Mouse (Mus musculus): ENCODE measurements around the gene Olfr38. TPM values are rescaled to one million over a fixed set of nuclear protein-coding genes. Genes with fewer than 3 reads are reported as not detected.

Olfr38 gene
- polyA plus RNA-seq, 1 experiment from 2014 or later: not detected

- no peaks in the 10 kb centered on the region for H3K27me3 ChIP-seq
- H3K4me3 ChIP-seq: no peak within 1 kb of the TSS
- 83% methylated on average over 1 of the region's 1 CpGs for WGBS
- no peaks in the 10 kb centered on the region for H3K4me1 ChIP-seq
- H3K9me3 ChIP-seq (replicated peaks): no peaks in the 10 kb centered on the region
- no peak within 1 kb of the TSS for H3K4me2 ChIP-seq
- H3K9ac ChIP-seq: no peak within 1 kb of the TSS
- no peaks in the 10 kb centered on the region for H3K36me3 ChIP-seq (ENCODE audit: poor library complexity, severe bottlenecking)
- no peak for ATAC-seq
- H3K27ac ChIP-seq: no peak within 1 kb of the TSS
Measured at GRCm38 (mm10) chr6:42811639-42812038, 55.4 kb downstream of the Olfr38 start, which contains the start of gene Olfr450. Olfr450 (plus strand) TSS chr6:42811939.

Other genes with a start within 250 kb of the Olfr38 start
- gene Olfr455, start 208.8 kb upstream of the Olfr38 start, polyA plus RNA-seq (2015; fragmentation: Nextera tagmentation; extraction: Ambion mirVana): not detected in 2 replicates
- gene Tcaf3, start 158.7 kb upstream of the Olfr38 start, polyA plus RNA-seq (2015; fragmentation: Nextera tagmentation; extraction: Ambion mirVana): 0.06 TPM in 1 of 2 replicates, not detected in the other
- 1.4 and 1.9 TPM in 2 replicates for gene Tcaf2, start 111.2 kb upstream of the Olfr38 start, polyA plus RNA-seq (2015; fragmentation: Nextera tagmentation; extraction: Ambion mirVana)
- 191 and 198 TPM in 2 replicates for gene Tcaf1, start 46.3 kb upstream of the Olfr38 start, polyA plus RNA-seq (2015; fragmentation: Nextera tagmentation; extraction: Ambion mirVana)
- not detected in 2 replicates for gene Olfr453, start 17.0 kb upstream of the Olfr38 start, polyA plus RNA-seq (2015; fragmentation: Nextera tagmentation; extraction: Ambion mirVana)
- gene Olfr452, start 28.7 kb downstream of the Olfr38 start, polyA plus RNA-seq (2015; fragmentation: Nextera tagmentation; extraction: Ambion mirVana): not detected in 2 replicates
- gene Olfr450, start 55.5 kb downstream of the Olfr38 start, polyA plus RNA-seq (2015; fragmentation: Nextera tagmentation; extraction: Ambion mirVana): not detected in 2 replicates
- not detected in 2 replicates for gene Olfr449, start 78.0 kb downstream of the Olfr38 start, polyA plus RNA-seq (2015; fragmentation: Nextera tagmentation; extraction: Ambion mirVana)
- not detected in 2 replicates for gene Olfr448, start 134.0 kb downstream of the Olfr38 start, polyA plus RNA-seq (2015; fragmentation: Nextera tagmentation; extraction: Ambion mirVana)
- gene Olfr447, start 152.5 kb downstream of the Olfr38 start, polyA plus RNA-seq (2015; fragmentation: Nextera tagmentation; extraction: Ambion mirVana): not detected in 2 replicates
- not detected in 2 replicates for gene Olfr446, start 165.0 kb downstream of the Olfr38 start, polyA plus RNA-seq (2015; fragmentation: Nextera tagmentation; extraction: Ambion mirVana)
- gene Olfr444, start 192.7 kb downstream of the Olfr38 start, polyA plus RNA-seq (2015; fragmentation: Nextera tagmentation; extraction: Ambion mirVana): not detected in 2 replicates

All from forebrain, embryonic 13.5 days (tissue).